Mouse (Mus musculus) hindbrain, embryonic 13.5 days (tissue): Measurements from ENCODE around the gene Id3. TPM values are rescaled to one million over a fixed set of nuclear protein-coding genes. Genes with fewer than 3 reads are reported as not detected.
"Not testable (repeated sequence)": the region's sequence is repeated elsewhere in the genome, so short reads cannot be mapped to it uniquely, and the experiment has no call there.

Experiments
- ATAC-seq: fragments of 200-750 bp; cut with Nextera tagmentation; 2 replicates; pipeline ENCODE4 v1.8.0; 2017; ENCODE audit warnings: moderate TSS enrichment; ENCODE audit not compliant: low FRiP score
- H3K27ac ChIP-seq: fragments of 300-500 bp; sonication (generic); 2 replicates; pipeline ENCODE4 v1.5.1; 2015; ENCODE audit warnings: inconsistent platforms, mild to moderate bottlenecking, moderate library complexity
- H3K27me3 ChIP-seq: fragments of 300-500 bp; sonication (generic); 2 replicates; pipeline ENCODE4 v1.6.1; 2015; ENCODE audit warnings: mild to moderate bottlenecking, inconsistent platforms
- H3K36me3 ChIP-seq: fragments of 300-500 bp; sonication (generic); 2 replicates; pipeline ENCODE4 v1.6.1; 2015; ENCODE audit warnings: mild to moderate bottlenecking, inconsistent platforms
- H3K4me1 ChIP-seq: fragments of 300-500 bp; sonication (generic); replicated peaks from 2 replicates; pipeline ENCODE4 v1.6.1; 2015; ENCODE audit warnings: inconsistent platforms
- H3K4me2 ChIP-seq: fragments of 300-500 bp; sonication (generic); 2 replicates; pipeline ENCODE4 v1.6.1; 2015; ENCODE audit warnings: inconsistent platforms, mild to moderate bottlenecking, moderate library complexity
- H3K4me3 ChIP-seq: fragments of 300-500 bp; sonication (generic); 2 replicates; pipeline ENCODE4 v1.5.1; 2015; ENCODE audit warnings: mild to moderate bottlenecking, inconsistent platforms
- H3K9ac ChIP-seq: fragments of 300-500 bp; sonication (generic); 2 replicates; pipeline ENCODE4 v1.6.1; 2015; ENCODE audit warnings: mild to moderate bottlenecking, inconsistent platforms
- H3K9me3 ChIP-seq: fragments of 300-500 bp; sonication (generic); 2 replicates; pipeline ENCODE4 v1.6.1; 2016; ENCODE audit warnings: inconsistent platforms
- WGBS: fragments of 180-500 bp; shearing (Covaris S2); methylation state at CpG from one replicate; pipeline ENCODE4 v1.1.7; 2015; 5-methylcytosine and 5-hydroxymethylcytosine counted together
- polyA plus RNA-seq: library from polyadenylated mRNA; unstranded; fragments of >200 nt; fragmentation: Nextera tagmentation; extraction: Ambion mirVana; gene quantifications from 2 replicates; pipeline ENCODE4 v1.2.1, GENCODE M21; 2015

Gene Id3
- polyA plus RNA-seq, result 234 and 269 TPM in 2 replicates

DNA sequence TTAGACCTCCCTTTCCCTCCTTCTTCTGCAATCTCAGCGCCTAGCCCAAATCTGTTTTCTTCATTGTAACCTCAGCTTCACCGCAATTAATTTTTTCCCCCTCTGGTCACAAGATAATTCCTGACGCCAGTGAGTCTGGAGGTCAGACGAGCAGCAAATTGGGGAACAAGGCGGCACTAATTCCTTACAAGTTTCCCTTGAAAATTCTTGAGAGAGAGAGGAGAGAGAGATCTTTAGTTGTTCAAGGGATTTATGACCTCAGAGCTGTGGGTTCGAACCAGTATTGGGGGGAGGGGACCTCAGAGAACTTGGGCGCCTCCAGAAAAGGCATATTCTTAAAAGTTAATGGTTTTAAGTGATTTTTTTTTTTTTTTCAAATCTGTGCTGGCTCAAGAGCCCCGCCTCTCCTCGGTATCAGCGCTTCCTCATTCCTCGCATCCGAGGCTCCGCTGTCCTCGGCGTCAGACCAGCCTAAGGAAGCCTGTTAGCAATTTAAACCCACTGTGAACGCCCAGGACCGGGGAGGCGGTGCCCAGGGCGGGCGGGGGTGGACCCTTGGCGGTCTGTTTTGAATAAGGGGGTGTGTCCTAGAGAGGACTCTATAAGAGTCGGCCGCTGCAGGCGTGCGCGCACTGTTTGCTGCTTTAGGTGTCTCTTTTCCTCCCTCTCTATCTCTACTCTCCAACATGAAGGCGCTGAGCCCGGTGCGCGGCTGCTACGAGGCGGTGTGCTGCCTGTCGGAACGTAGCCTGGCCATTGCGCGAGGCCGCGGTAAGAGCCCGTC is at the start of gene Id3:
Id3 (plus strand) TSS at position 305 of the 784 bp plus-strand sequence.
- ATAC-seq, result peak; percentile 82
- Histone ChIP-seq H3K4me1 (peaks cover 90% of the 10 kb centered on the region), H3K9ac (peak within 1 kb of the TSS; percentile 87), H3K27me3 (peaks cover 21% of the 10 kb centered on the region; the same call in 1 of the 2 replicates), H3K36me3 (no peaks in the 10 kb centered on the region), H3K9me3 (no peaks in the 10 kb centered on the region), H3K27ac (peak within 1 kb of the TSS; percentile 91), H3K4me3 (peak within 1 kb of the TSS; percentile 63), H3K4me2 (peak within 1 kb of the TSS; percentile 89)
- WGBS, result under 1% methylated on average over 39 of the region's 39 CpGs

DNA sequence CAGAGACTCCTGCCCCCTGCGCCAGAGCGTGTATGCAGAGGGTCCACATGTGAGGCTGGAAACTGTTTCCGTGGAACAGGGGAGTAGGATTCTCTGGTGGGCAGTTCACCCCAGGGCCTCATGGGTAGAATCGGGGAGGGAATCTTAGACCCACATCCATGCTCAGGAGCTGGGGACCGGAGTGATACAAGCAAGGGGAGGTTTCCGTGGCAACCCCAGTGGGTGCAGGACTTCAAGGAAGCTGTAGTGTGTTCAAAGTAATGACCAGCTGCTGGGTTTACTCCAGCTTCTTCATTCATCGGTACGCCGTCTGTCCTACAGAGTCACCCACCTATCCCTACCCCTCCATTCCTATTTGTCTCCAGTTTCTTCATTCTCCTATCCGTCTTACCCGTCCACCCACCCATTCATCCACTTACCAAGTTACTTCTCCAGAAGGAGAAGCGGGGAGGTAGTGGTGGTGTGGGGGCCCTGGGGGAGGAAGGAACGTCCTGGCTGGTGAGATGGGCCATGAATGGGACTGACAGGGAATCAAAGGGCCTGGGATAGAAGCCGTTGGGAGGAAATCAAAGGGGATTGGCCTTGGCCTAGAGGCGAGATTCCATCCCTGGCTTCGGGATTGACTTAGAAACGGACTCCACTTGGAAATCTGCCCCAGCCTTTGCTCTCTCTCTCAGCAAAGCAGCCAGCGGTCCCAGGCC is 48.6 kb upstream of the Id3 start:
- peak; percentile 78 for ATAC-seq
- Histone ChIP-seq H3K27ac (peak overlapping the region; percentile 48; the same call in 1 of the 2 replicates), H3K9me3 (no peaks in the 10 kb centered on the region), H3K9ac (no peak overlapping the region), H3K36me3 (no peaks in the 10 kb centered on the region), H3K4me3 (no peak overlapping the region), H3K4me2 (no peak overlapping the region), H3K4me1 (peaks cover 20% of the 10 kb centered on the region; the same call in 1 of the 2 replicates), H3K27me3 (no peaks in the 10 kb centered on the region)
- WGBS, result 57% methylated on average over 18 of the region's 18 CpGs

DNA sequence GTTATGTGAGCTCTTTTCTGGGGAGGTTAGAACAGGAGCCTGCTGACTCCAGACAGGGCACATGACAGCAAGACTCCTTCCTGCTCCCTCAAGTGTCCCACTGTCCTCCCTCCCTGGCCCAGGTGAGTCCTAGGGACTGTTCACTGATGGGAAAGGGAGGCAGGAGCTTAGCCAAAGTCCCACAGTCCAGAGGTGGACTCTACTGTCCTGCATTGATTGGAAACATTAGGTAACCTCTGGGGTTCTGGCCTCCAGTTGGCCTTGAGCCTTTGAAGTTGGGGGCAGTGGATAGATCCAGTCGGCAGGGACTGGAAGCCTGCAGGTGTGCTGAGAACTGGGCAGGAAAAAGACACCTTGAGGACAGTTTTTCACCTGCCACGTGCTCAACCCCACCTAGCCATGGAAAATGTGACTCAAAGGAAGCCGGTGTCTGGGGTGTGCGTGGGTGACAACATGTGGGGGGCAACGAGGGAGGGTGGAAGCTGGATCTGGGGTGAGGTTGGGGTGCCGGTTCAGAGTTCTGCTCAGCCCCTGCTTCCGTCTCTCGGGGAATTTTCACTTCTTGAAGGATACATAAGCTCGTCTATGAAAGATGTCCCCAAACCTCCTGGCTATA is 47.7 kb upstream of the Id3 start:
- no peak overlapping the region for H3K4me2 ChIP-seq
- WGBS, result 80% methylated on average over 9 of the region's 9 CpGs
- H3K4me1 ChIP-seq, result peaks cover 20% of the 10 kb centered on the region; the same call in 1 of the 2 replicates
- no peak for ATAC-seq
- no peaks in the 10 kb centered on the region for H3K36me3 ChIP-seq
- H3K27me3 ChIP-seq, result no peaks in the 10 kb centered on the region
- H3K9ac ChIP-seq, result no peak overlapping the region
- H3K9me3 ChIP-seq, result no peaks in the 10 kb centered on the region
- 0 out of 2 replicates have a peak overlapping the region, but pooled peaks have one; percentile 10 for H3K27ac ChIP-seq
- H3K4me3 ChIP-seq, result no peak overlapping the region

DNA sequence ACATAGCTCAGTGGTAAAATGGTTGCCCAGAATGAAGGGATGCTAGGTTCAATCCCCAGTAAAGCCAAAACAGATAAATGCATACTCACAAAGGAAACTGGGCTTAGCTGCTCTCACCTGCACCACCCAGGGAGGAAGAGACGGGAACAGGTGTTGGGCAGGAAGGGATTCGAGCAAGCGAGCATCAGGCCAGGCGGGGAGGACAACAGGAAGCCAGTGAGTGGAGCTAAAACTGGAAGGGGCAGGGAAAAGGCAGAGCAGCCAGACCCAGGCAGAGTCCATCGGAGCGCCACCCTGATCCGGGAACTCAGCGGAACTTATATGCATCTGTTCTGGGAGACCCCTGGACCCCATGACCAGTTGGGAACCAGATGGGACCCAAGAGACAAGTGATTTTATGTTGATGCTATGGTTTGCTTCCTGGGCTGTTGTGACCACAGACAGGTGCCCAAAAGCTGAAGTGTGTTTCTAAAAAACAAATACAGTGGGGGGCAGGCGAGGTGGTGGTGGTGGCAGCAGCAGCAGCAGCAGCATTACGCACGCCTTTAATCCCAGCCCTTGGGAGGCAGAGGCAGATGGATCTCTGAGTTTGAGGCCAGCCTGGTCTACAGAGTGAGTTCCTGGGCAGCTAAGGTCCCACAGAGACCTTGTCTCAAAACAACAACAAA is 46.7 kb upstream of the Id3 start:
- Histone ChIP-seq H3K27me3 (no peaks in the 10 kb centered on the region), H3K9ac (no peak overlapping the region), H3K4me2 (no peak overlapping the region), H3K27ac (no peak overlapping the region), H3K4me1 (peaks cover 20% of the 10 kb centered on the region; the same call in 1 of the 2 replicates), H3K36me3 (no peaks in the 10 kb centered on the region), H3K9me3 (no peaks in the 10 kb centered on the region), H3K4me3 (no peak overlapping the region)
- WGBS, result 81% methylated on average over 11 of the region's 11 CpGs
- ATAC-seq, result no peak

DNA sequence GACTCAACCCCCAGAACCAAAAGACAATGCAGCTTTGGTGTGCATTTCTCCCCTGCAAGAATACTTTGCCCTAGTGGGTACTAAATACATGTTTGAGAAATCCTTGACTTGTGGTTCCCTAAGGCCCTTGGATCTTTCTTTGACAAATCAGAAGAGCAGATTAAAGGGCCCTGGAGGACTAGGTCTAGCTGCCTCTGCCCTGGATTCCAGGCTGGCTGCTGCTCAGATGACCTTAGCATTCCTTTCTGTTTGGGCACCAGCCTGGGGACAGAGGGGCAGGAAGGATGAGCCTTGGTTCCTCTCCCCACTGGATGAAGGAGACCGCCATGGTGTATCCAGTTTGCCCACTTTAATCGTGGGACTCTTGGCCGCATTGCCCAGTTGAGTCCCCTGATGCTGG is 44.9 kb upstream of the Id3 start:
- Histone ChIP-seq H3K27ac (no peak overlapping the region), H3K4me1 (peaks cover 20% of the 10 kb centered on the region; the same call in 1 of the 2 replicates), H3K9me3 (no peaks in the 10 kb centered on the region), H3K4me2 (no peak overlapping the region), H3K4me3 (no peak overlapping the region), H3K9ac (no peak overlapping the region), H3K27me3 (peaks cover 6% of the 10 kb centered on the region; the same call in 1 of the 2 replicates), H3K36me3 (no peaks in the 10 kb centered on the region)
- 97% methylated on average over 3 of the region's 3 CpGs for WGBS
- ATAC-seq, result no peak

DNA sequence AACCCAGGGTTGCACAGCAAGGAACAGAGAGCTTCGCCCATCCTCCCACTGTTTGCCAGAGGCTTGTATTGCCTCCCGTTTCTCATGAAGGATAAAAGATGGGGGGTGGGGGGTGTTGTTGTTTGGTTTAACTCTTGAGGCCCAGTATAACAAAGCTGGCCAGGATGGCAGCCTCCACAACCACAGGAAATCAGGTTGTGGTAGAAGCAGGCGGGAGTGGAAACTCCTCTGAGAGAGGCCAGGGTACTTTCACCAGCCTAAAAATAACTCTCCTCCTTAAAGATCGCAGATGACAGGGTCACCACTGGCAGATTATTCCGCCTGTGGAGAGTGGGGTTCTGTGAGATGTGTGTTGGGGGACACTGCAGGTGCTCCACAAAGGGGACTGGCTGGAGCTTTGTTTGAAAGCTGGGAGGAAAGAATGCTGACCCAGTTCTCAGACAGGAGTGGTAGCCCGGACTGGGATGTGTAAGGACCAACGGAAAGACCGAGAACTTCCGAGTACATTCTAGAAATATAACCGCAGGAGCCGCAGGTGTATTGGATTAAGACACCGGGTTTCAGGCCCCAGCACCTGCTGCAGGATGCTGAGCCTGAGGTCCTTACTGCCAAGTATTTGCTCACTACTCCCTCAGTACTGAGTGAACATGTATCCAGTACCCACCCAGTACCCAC is 42.8 kb upstream of the Id3 start:
- Histone ChIP-seq H3K27ac (no peak overlapping the region), H3K4me3 (no peak overlapping the region), H3K4me1 (peaks cover 25% of the 10 kb centered on the region), H3K9me3 (no peaks in the 10 kb centered on the region), H3K4me2 (no peak overlapping the region), H3K27me3 (peaks cover 6% of the 10 kb centered on the region; the same call in 1 of the 2 replicates), H3K36me3 (no peaks in the 10 kb centered on the region), H3K9ac (no peak overlapping the region)
- ATAC-seq, result no peak
- WGBS, result 77% methylated on average over 12 of the region's 12 CpGs

DNA sequence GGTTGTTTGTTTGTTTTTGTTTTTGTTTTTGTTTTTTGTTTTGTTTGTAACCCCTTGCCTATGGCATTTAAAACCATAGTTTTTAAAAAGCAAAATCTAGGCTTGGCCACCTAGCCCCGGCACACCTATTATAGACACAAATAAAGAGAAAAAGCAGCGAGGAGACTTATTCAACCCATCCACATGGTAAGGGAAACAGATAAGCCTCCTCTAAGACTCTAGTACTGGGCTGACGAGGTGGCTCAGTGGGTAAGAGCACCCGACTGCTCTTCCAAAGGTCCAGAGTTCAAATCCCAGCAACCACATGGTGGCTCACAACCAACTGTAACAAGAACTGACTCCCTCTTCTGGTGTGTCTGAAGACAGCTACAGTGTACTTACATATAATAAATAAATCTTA is 41.5 kb upstream of the Id3 start:
- H3K27me3 ChIP-seq, H3K27ac ChIP-seq, H3K36me3 ChIP-seq, H3K4me3 ChIP-seq, ATAC-seq, H3K4me2 ChIP-seq, H3K9me3 ChIP-seq, H3K9ac ChIP-seq: not testable (repeated sequence)
- peaks cover 17% of the 10 kb centered on the region for H3K4me1 ChIP-seq
- 88% methylated on average over 4 of the region's 4 CpGs for WGBS

DNA sequence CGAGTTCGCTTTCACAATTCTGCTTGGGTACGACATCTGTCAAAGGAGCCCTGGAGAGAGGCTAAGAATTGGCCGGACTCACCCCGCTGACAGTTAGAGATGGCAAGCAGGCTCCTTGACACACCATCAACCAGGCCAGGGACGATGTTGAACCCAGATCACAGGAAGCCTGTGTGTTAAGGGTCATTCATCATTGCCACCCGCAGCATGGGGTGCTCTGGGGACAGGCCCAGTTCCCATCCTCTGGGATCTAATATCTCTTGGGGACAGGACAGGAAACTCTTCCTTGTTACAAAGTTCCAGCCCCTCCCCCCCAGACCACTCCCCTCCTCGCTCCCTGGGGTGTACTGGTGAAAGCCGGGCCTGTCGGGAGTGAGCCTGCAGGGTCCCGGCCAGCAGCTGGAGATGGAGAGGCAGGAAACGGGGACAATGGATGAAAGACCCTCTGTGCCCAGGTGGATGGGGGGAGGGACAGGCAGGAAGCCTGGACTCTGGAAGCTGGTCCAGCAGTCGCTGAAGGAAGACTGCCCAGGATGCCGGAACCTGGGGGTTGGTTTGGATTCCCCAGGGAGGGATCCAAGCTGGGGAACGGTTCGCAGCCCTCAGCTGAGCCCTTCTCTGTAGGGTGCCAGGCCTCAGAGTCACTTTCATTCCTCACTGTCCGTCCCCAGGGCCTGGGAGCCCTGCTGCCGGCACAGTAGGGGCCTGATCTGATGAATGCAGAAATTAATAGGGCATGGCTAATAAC is 38.5 kb upstream of the Id3 start:
- ATAC-seq, result 0 out of 2 replicates have a peak, but pooled peaks have one; percentile 57
- Histone ChIP-seq H3K36me3 (no peaks in the 10 kb centered on the region), H3K4me2 (peak overlapping the region; percentile 33), H3K27ac (peak overlapping the region; percentile 48), H3K4me3 (no peak overlapping the region), H3K9ac (peak overlapping the region; percentile 58), H3K27me3 (peaks cover 6% of the 10 kb centered on the region; the same call in 1 of the 2 replicates), H3K9me3 (no peaks in the 10 kb centered on the region), H3K4me1 (peaks cover 16% of the 10 kb centered on the region)
- WGBS, result 5% methylated on average over 18 of the region's 18 CpGs

DNA sequence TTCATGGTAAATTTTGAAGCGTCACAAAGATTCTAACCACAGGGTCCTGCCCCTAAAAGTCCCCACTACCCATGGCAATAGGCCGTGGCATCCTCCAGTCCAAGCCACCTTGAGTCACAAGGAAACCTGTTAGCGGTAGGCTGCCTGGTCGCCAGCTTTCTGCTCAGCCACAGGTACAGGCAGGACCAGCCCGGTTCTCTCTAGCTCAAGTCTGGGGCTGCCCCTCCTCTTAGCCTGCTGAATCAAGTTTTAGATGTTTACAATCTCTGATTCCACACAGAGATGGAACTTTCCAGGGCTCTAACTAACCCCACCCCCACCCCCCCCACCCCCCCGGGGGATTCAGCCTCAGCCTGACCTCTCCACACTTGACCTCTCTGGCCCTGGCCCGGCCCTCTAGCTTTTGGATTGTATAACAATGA is 36.4 kb upstream of the Id3 start:
- Histone ChIP-seq H3K4me2 (no peak overlapping the region), H3K9me3 (no peaks in the 10 kb centered on the region), H3K36me3 (no peaks in the 10 kb centered on the region), H3K4me3 (no peak overlapping the region), H3K4me1 (peaks cover 16% of the 10 kb centered on the region), H3K9ac (no peak overlapping the region), H3K27ac (no peak overlapping the region), H3K27me3 (peaks cover 6% of the 10 kb centered on the region; the same call in 1 of the 2 replicates)
- WGBS, result 52% methylated on average over 7 of the region's 7 CpGs
- no peak for ATAC-seq

DNA sequence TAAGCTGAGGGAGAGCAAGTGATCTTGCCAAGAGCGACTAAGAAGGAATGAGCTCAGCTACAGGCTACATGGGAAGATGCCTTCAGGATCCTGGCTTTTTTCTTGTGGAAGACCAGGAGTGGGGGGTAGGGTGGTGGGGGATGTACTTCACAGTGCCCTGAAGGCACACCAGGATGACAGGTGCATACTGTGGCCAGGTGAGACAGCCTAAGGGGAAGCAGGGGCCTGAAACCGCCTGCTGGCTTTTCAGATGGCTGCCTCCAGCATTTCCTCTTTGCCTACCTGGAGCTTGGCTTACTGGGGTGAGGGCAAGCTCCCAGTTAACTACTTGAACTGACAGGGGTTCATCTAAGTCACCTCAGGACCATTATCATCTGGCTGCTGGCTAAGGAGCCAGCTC is 34.1 kb upstream of the Id3 start:
- H3K9ac ChIP-seq, result no peak overlapping the region
- no peak overlapping the region for H3K4me2 ChIP-seq
- H3K9me3 ChIP-seq, result no peaks in the 10 kb centered on the region
- ATAC-seq, result no peak
- no peak overlapping the region for H3K4me3 ChIP-seq
- H3K36me3 ChIP-seq, result no peaks in the 10 kb centered on the region
- no peak overlapping the region for H3K27ac ChIP-seq
- 92% methylated on average over 2 of the region's 2 CpGs for WGBS
- peaks cover 14% of the 10 kb centered on the region for H3K4me1 ChIP-seq
- no peaks in the 10 kb centered on the region for H3K27me3 ChIP-seq
